Mouse (Mus musculus) hindlimb bud, embryonic 11.5 days (tissue): ENCODE results near the gene Gm2564.
"Not testable (repeated sequence)": the region's sequence is repeated elsewhere in the genome, so short reads cannot be mapped to it uniquely, and the experiment has no call there.

Source experiments
- DNase-seq: peaks from one replicate; pipeline ENCODE4 v3.0.0-alpha.2; 2012; ENCODE audit warnings: low read depth, low spot score; ENCODE audit errors: extremely low spot score

Gene Gm2564

GRCm38 (mm10) chr4:42629419-42629818, at the start of gene Gm2564:
Gene Gm2564 (plus strand): TSS chr4:42629719.
- not testable (repeated sequence) for DNase-seq

DNA sequence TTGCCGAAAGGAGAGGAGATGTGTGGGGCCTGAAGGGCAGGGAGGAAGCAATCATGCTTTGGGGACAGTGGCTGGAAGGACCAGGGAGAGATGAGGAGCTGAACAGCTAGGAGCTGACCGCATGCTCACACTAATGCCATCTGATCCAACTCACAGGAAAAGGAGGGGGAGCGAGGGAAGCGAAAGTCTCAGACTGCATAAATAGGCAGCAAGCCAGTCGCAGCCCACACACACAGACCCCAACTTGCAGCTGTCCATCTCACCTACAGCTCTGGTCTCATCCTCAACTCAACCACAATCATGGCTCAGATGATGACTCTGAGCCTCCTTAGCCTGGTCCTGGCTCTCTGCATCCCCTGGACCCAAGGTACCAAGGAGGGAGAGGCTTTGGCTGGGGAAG, 17.6 kb upstream of the Gm2564 start, which contains the start of gene Gm10591:
Gene Gm10591, plus strand, starts transcription at position 301 of the 400 bp plus-strand sequence.
- not testable (repeated sequence) for DNase-seq

- DNase-seq = not testable (repeated sequence)
Observed at GRCm38 (mm10) chr4:42654951-42655350, 25.4 kb downstream of the Gm2564 start, which contains the start of gene Ccl27b. Gene Ccl27b (plus strand): TSS chr4:42655251.

- DNase-seq = not testable (repeated sequence)
Observed at GRCm38 (mm10) chr4:42661793-42662192, 32.3 kb downstream of the Gm2564 start, which contains the start of gene Il11ra2. Gene Il11ra2 (minus strand): TSS chr4:42661893.

- not testable (repeated sequence) for DNase-seq
Observed at GRCm38 (mm10) chr4:42675415-42675814, 45.9 kb downstream of the Gm2564 start.

- DNase-seq = not testable (repeated sequence)
Observed at GRCm38 (mm10) chr4:42679365-42679764, 49.8 kb downstream of the Gm2564 start.

- DNase-seq = not testable (repeated sequence)
Observed at GRCm38 (mm10) chr4:42680374-42681356, 51.1 kb downstream of the Gm2564 start.
